In genomic region chr2:83724827-83725730, GRCm38 (mm10) we compare ENCODE assay signal across 8 mouse cellular contexts. TPM values are rescaled to one million over a fixed set of nuclear protein-coding genes. Genes with fewer than 3 reads are reported as not detected.
DNase-seq lines count a peak whose midpoint lies in the region; ATAC-seq lines count a peak whose summit lies in the region.

No protein-coding gene starts in this region.

- no peaks in the 10 kb centered on the region for H3K9me3 ChIP-seq in embryonic facial prominence, embryonic 15.5 days (replicated peaks)
- no peaks in the 10 kb centered on the region for H3K9me3 ChIP-seq in heart, embryonic 14.5 days (ENCODE audit: control insufficient read depth, low read length)

- peak overlapping the region; percentile 86 for H3K9ac ChIP-seq in embryonic facial prominence, embryonic 15.5 days
- H3K9ac ChIP-seq in heart, embryonic 14.5 days (ENCODE audit: low read length) = peak overlapping the region; percentile 95

- H3K27me3 ChIP-seq in embryonic facial prominence, embryonic 15.5 days = no peaks in the 10 kb centered on the region
- H3K27me3 ChIP-seq in heart, embryonic 14.5 days (ENCODE audit: control insufficient read depth, insufficient read depth, low read length) = no peaks in the 10 kb centered on the region

- peak overlapping the region; percentile 85 for H3K4me3 ChIP-seq in embryonic facial prominence, embryonic 15.5 days (replicated peaks)
- peak overlapping the region; percentile 91 to 95 for H3K4me3 ChIP-seq in heart, embryonic 14.5 days (ENCODE audit: control insufficient read depth in 1 of 2, insufficient read depth in 1 of 2, low read depth in 1 of 2, low read length in 2 of 2)

- peak; percentile 59 for ATAC-seq in embryonic facial prominence, embryonic 15.5 days (ENCODE audit: insufficient number of reproducible peaks, low FRiP score, low TSS enrichment, low read depth)
- peak; percentile 54 for ATAC-seq in heart, embryonic 14.5 days (ENCODE audit: insufficient number of reproducible peaks, insufficient read depth, low FRiP score, low read depth)

- peak overlapping the region; percentile 73 for H3K4me2 ChIP-seq in embryonic facial prominence, embryonic 15.5 days (replicated peaks)
- peak overlapping the region; percentile 70 for H3K4me2 ChIP-seq in heart, embryonic 14.5 days (ENCODE audit: low read length)

- H3K4me1 ChIP-seq in embryonic facial prominence, embryonic 15.5 days = peaks cover 24% of the 10 kb centered on the region
- peaks cover 14 to 43% of the 10 kb centered on the region in 2 experiments for H3K4me1 ChIP-seq in heart, embryonic 14.5 days (ENCODE audit: control insufficient read depth in 2 of 2, insufficient read depth in 2 of 2, low read length in 2 of 2)

- no peaks in the 10 kb centered on the region for H3K36me3 ChIP-seq in embryonic facial prominence, embryonic 15.5 days
- H3K36me3 ChIP-seq in heart, embryonic 14.5 days (ENCODE audit: control insufficient read depth, insufficient read depth, low read length) = no peaks in the 10 kb centered on the region

- 3% methylated on average over 44 of the region's 44 CpGs for WGBS in embryonic facial prominence, embryonic 15.5 days
- WGBS in heart, embryonic 14.5 days = 5% methylated on average over 44 of the region's 44 CpGs

- DNase-seq in CD4-positive, CD25-positive, alpha-beta regulatory T cell, adult 2 months (ENCODE audit: low read depth, low spot score) = peak; percentile 68
- DNase-seq in adrenal gland, adult 2 months = peak; percentile 80
- DNase-seq in kidney, postnatal 10 days = peak; percentile 84
- peak; percentile 75 for DNase-seq in lung, postnatal 10 days
- peak; percentile 42 for DNase-seq in ovary, postnatal 14 days (ENCODE audit: low spot score)
- DNase-seq in urinary bladder, postnatal 14 days (ENCODE audit: low spot score) = peak; percentile 60

- peak overlapping the region; percentile 98 for H3K27ac ChIP-seq in embryonic facial prominence, embryonic 15.5 days (replicated peaks)
- peak overlapping the region; percentile 87 to 96 for H3K27ac ChIP-seq in heart, embryonic 14.5 days (replicated peaks in 1 of 2; ENCODE audit: control insufficient read depth in 1 of 2, insufficient read depth in 1 of 2, low read depth in 2 of 2, low read length in 2 of 2)

RNA-seq across cellular contexts. Expression of gene Itgav, which starts 0.9 kb away (rescaled TPM):
- total RNA-seq in adrenal gland, adult 2 months (2021) = 100 to 1,000 TPM; 127 to 133 TPM
- 196 and 209 TPM in 2 replicates for polyA plus RNA-seq in adrenal gland, adult 2 months (2012; rRNA removed)
- 68.8 and 74.6 TPM in 2 replicates for polyA plus RNA-seq in embryonic facial prominence, embryonic 15.5 days (2015; fragmentation: Nextera tagmentation; extraction: Ambion mirVana)
- 67.4 and 75.3 TPM in 2 replicates for polyA plus RNA-seq in heart, embryonic 14.5 days (2014; fragmentation: Nextera tagmentation; extraction: Ambion mirVana)

Comparison
In these comparisons a context has a peak if more than half of its experiments do, and no peak if none do; other contexts are left out.
1. Peak in every context shown above with its lines: DNase-seq, ATAC-seq, H3K4me3 ChIP-seq and H3K27ac ChIP-seq.